Comparison of ENCODE assay signal across 10 mouse cellular contexts in genomic region chr10:70109974-70110373, GRCm38 (mm10). TPM values are rescaled to one million over a fixed set of nuclear protein-coding genes. Genes with fewer than 3 reads are reported as not detected.
A peak's percentile ranks its signal among the peaks of the same experiment; 100 is the strongest.
DNase-seq lines count a peak whose midpoint lies in the region; ATAC-seq lines count a peak whose summit lies in the region.
"Had no signal": no experiment of that assay in that cellular context is flagged by ENCODE, and none has a peak within 500 bp of the region (broad histone marks: within the 10 kb centered on the region; RNA-seq: fewer than 3 reads in every experiment).

No protein-coding gene starts in this region.

- H3K27me3 ChIP-seq in heart, embryonic 16.5 days (ENCODE audit: control insufficient read depth, insufficient read depth, low read length), result no peaks in the 10 kb centered on the region
- H3K27me3 ChIP-seq in limb, embryonic 15.5 days, result no peaks in the 10 kb centered on the region
- H3K27me3 ChIP-seq: Patski had no signal

- H3K36me3 ChIP-seq in heart, embryonic 16.5 days (ENCODE audit: control insufficient read depth, insufficient read depth), result peaks cover 4% of the 10 kb centered on the region; the same call in 1 of the 2 replicates
- peaks cover 19% of the 10 kb centered on the region; the same call in 1 of the 2 replicates for H3K36me3 ChIP-seq in limb, embryonic 15.5 days

- 62% methylated on average over 5 of the region's 5 CpGs for WGBS in heart, embryonic 16.5 days
- 60% methylated on average over 5 of the region's 5 CpGs for WGBS in limb, embryonic 15.5 days

- H3K27ac ChIP-seq in heart, embryonic 16.5 days (ENCODE audit: low read length), result no peak overlapping the region
- H3K27ac ChIP-seq in limb, embryonic 15.5 days, result peak overlapping the region; percentile 47; the same call in 1 of the 2 replicates

- H3K4me3 ChIP-seq in heart, embryonic 16.5 days (ENCODE audit: low read length), result no peak overlapping the region
- H3K4me3 ChIP-seq in limb, embryonic 15.5 days, result no peak overlapping the region

- peaks cover 46% of the 10 kb centered on the region for H3K4me1 ChIP-seq in heart, embryonic 16.5 days (ENCODE audit: control insufficient read depth, insufficient read depth, low read length)
- peaks cover 29% of the 10 kb centered on the region for H3K4me1 ChIP-seq in limb, embryonic 15.5 days

- H3K9ac ChIP-seq in heart, embryonic 16.5 days (ENCODE audit: low read length), result no peak overlapping the region
- H3K9ac ChIP-seq in limb, embryonic 15.5 days, result no peak overlapping the region

- intact Hi-C loops in left cerebral cortex, postnatal 4 days (cut with DNase I), result no loop called here

- no peaks in the 10 kb centered on the region for H3K9me3 ChIP-seq in heart, embryonic 16.5 days (replicated peaks; ENCODE audit: control insufficient read depth, low read length)
- H3K9me3 ChIP-seq in limb, embryonic 15.5 days, result no peaks in the 10 kb centered on the region

- H3K4me2 ChIP-seq in heart, embryonic 16.5 days (ENCODE audit: low read depth, low read length), result no peak overlapping the region
- H3K4me2 ChIP-seq in limb, embryonic 15.5 days, result no peak overlapping the region

- peak; percentile 71; the same call in 1 of the 2 replicates for ATAC-seq in heart, embryonic 16.5 days (replicated peaks; ENCODE audit: extremely low read depth, insufficient read depth, low FRiP score)
- no peak for ATAC-seq in limb, embryonic 15.5 days (ENCODE audit: insufficient number of reproducible peaks, low FRiP score, low TSS enrichment, low read depth)
- ATAC-seq: hindbrain, embryonic 16.5 days; Patski had no signal

- no peak for DNase-seq in heart, postnatal 4 days
- DNase-seq in urinary bladder, postnatal 14 days (ENCODE audit: low spot score), result peak; percentile 56
- DNase-seq in urinary bladder, adult 18-20 months (ENCODE audit: low spot score in 2 of 2), result no peak
- DNase-seq in left cerebral cortex, postnatal 4 days, result no peak
- DNase-seq in right cerebral cortex, postnatal 4 days, result no peak
- DNase-seq in layer of hippocampus, adult 11-12 months (ENCODE audit: low spot score), result no peak

RNA-seq across cellular contexts. Expression of gene Ccdc6, which starts 13.1 kb away (rescaled TPM):
- polyA plus RNA-seq in heart, embryonic 16.5 days (2015; fragmentation: Nextera tagmentation; extraction: Ambion mirVana), result 13.1 and 14.0 TPM in 2 replicates
- total RNA-seq in heart, postnatal 4 days (2021), result 10 to 100 TPM; 34.9 to 35.9 TPM
- 17.2 and 18.2 TPM in 2 replicates for polyA plus RNA-seq in limb, embryonic 15.5 days (2015; fragmentation: Nextera tagmentation; extraction: Ambion mirVana)
- total RNA-seq in left cerebral cortex, postnatal 4 days (2021), result 10 to 100 TPM; 68.1 to 70.5 TPM
